Mouse (Mus musculus) intestine, embryonic 14.5 days (tissue): ENCODE results near the gene Smdt1. TPM values are rescaled to one million over a fixed set of nuclear protein-coding genes. Genes with fewer than 3 reads are reported as not detected.
A peak's percentile ranks its signal among the peaks of the same experiment; 100 is the strongest.

Experiments used
- ATAC-seq: fragments of 200-750 bp; cut with Nextera tagmentation; replicated peaks from 2 replicates; pipeline ENCODE4 v1.8.0; 2017; ENCODE audit warnings: low read depth, moderate number of reproducible peaks, moderate TSS enrichment, moderate library complexity; ENCODE audit not compliant: low FRiP score, low TSS enrichment
- DNase-seq: peaks from one replicate; pipeline ENCODE4 v3.0.0-alpha.2; 2018; ENCODE audit warnings: low spot score
- H3K27ac ChIP-seq: fragments of 300-500 bp; sonication (generic); 2 replicates; pipeline ENCODE4 v1.5.1; 2014; ENCODE audit warnings: low read depth, mild to moderate bottlenecking, control low read depth
- H3K27me3 ChIP-seq: fragments of 300-500 bp; sonication (generic); replicated peaks from 2 replicates; pipeline ENCODE4 v1.6.1; 2014; ENCODE audit warnings: low read length, control low read depth; ENCODE audit not compliant: control insufficient read depth, insufficient read depth
- H3K36me3 ChIP-seq: fragments of 300-500 bp; sonication (generic); 2 replicates; pipeline ENCODE4 v1.6.1; 2014; ENCODE audit warnings: low read length, control low read depth; ENCODE audit not compliant: control insufficient read depth, insufficient read depth
- H3K4me1 ChIP-seq: fragments of 300-500 bp; sonication (generic); replicated peaks from 2 replicates; pipeline ENCODE4 v1.6.1; 2014; ENCODE audit warnings: low read length, control low read depth, mixed read lengths; ENCODE audit not compliant: control insufficient read depth, insufficient read depth
- H3K4me2 ChIP-seq: fragments of 300-500 bp; sonication (generic); 2 replicates; pipeline ENCODE4 v1.6.1; 2014; ENCODE audit warnings: low read length
- H3K4me3 ChIP-seq: fragments of 300-500 bp; sonication (generic); 2 replicates; pipeline ENCODE4 v1.5.1; 2014; ENCODE audit warnings: low read depth, low read length, control low read depth, mixed read lengths
- H3K9ac ChIP-seq: fragments of 300-500 bp; sonication (generic); 2 replicates; pipeline ENCODE4 v1.6.1; 2014; ENCODE audit warnings: mild to moderate bottlenecking, low read length
- H3K9me3 ChIP-seq: fragments of 300-500 bp; sonication (generic); 2 replicates; pipeline ENCODE4 v1.6.1; 2016; ENCODE audit warnings: low read length, control low read depth; ENCODE audit not compliant: control insufficient read depth
- WGBS: fragments of 180-500 bp; shearing (Covaris S2); extraction: QIAGEN DNeasy Blood & Tissue Kit; methylation state at CpG from one replicate; pipeline ENCODE4 v1.1.7; 2014; 5-methylcytosine and 5-hydroxymethylcytosine counted together
- polyA plus RNA-seq: library from polyadenylated mRNA; unstranded; fragments of >200 nt; fragmentation: Nextera tagmentation; extraction: Ambion mirVana; gene quantifications from 2 replicates; pipeline ENCODE4 v1.2.1, GENCODE M21; 2014

Gene Smdt1
- polyA plus RNA-seq, 1 experiment from 2014 or later = 272 TPM

- no peak for DNase-seq
- 49% methylated on average over 14 of the region's 14 CpGs for WGBS
These were observed 8.0 kb downstream of the Smdt1 start for GRCm38 (mm10) chr15:82346580-82347302.

DNA sequence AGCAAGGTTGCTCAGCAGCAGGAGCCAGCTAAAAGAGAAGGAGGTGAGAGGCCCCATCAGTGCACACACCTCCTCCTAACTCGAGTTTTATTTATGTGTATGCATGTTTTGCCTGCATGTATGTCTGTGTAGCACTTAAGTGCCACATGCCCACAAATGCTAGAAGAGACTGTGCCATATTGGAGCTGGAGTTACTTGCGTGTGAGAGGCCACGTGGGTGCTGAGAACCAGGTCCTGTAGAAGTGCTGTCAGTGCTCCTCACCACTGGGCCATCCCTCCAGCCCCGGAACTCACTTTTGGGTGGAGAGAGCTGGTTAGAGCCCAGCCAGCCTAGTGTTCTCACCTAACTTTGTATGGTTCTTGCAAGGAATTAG lies 8.5 kb downstream of the Smdt1 start:
- Histone ChIP-seq H3K36me3 (peaks cover 40% of the 10 kb centered on the region), H3K9me3 (no peaks in the 10 kb centered on the region), H3K4me1 (peaks cover 18% of the 10 kb centered on the region), H3K9ac (no peak overlapping the region), H3K4me2 (peak overlapping the region; percentile 55), H3K27me3 (no peaks in the 10 kb centered on the region), H3K4me3 (peak overlapping the region; percentile 61), H3K27ac (peak overlapping the region; percentile 67; the same call in 1 of the 2 replicates)
- 77% methylated on average over 4 of the region's 4 CpGs for WGBS
- ATAC-seq (no peak), DNase-seq (no peak)

More at GRCm38 (mm10) chr15:82346580-82347302, 8.0 kb downstream of the Smdt1 start:
- Histone ChIP-seq H3K4me1 (peaks cover 21% of the 10 kb centered on the region), H3K27me3 (no peaks in the 10 kb centered on the region), H3K4me2 (peak overlapping the region; percentile 55), H3K36me3 (peaks cover 40% of the 10 kb centered on the region), H3K9ac (peak overlapping the region; percentile 66), H3K4me3 (peak overlapping the region; percentile 61), H3K27ac (peak overlapping the region; percentile 67), H3K9me3 (no peaks in the 10 kb centered on the region)
- peak; percentile 10; the same call in 1 of the 2 replicates for ATAC-seq

DNA sequence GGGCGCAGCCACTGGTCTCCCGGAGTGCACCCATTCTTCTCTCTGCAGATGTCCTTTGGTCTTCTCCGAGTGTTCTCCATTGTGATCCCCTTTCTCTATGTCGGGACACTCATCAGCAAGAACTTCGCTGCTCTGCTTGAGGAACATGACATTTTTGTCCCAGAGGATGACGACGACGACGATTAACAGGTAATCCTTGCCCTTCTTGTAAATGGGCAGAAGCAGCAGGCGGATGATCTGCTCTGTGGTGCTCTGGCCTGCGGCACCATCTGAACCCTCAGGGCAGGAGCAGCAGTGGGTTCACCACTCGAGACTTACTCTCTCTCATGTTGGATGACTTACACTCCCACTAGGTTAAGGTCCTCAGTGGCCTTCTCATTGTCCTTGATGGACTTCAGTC lies 9.1 kb downstream of the Smdt1 start:
- Histone ChIP-seq H3K4me1 (peaks cover 17% of the 10 kb centered on the region), H3K4me2 (peak overlapping the region; percentile 16; the same call in 1 of the 2 replicates), H3K9me3 (no peaks in the 10 kb centered on the region), H3K27me3 (no peaks in the 10 kb centered on the region), H3K36me3 (peaks cover 40% of the 10 kb centered on the region), H3K4me3 (no peak overlapping the region), H3K9ac (no peak overlapping the region), H3K27ac (0 out of 2 replicates have a peak overlapping the region, but pooled peaks have one; percentile 9)
- 93% methylated on average over 12 of the region's 12 CpGs for WGBS
- no peak for DNase-seq
- ATAC-seq = no peak

- H3K36me3 ChIP-seq = peaks cover 40% of the 10 kb centered on the region
These were observed 9.7 kb downstream of the Smdt1 start for GRCm38 (mm10) chr15:82348258-82348998.

GRCm38 (mm10) chr15:82348999-82349341 lies 10.2 kb downstream of the Smdt1 start:
- Histone ChIP-seq H3K4me1 (peaks cover 22% of the 10 kb centered on the region), H3K9ac (no peak overlapping the region), H3K9me3 (no peaks in the 10 kb centered on the region), H3K27me3 (no peaks in the 10 kb centered on the region), H3K4me3 (no peak overlapping the region), H3K27ac (no peak overlapping the region), H3K36me3 (peaks cover 40% of the 10 kb centered on the region), H3K4me2 (no peak overlapping the region)
- ATAC-seq = no peak
- 80% methylated on average over 2 of the region's 2 CpGs for WGBS
- no peak for DNase-seq

More at GRCm38 (mm10) chr15:82348258-82348998, 9.7 kb downstream of the Smdt1 start:
- ATAC-seq = no peak
- no peak overlapping the region for H3K4me2 ChIP-seq
- DNase-seq = no peak
- WGBS = 80% methylated on average over 8 of the region's 8 CpGs
- H3K4me3 ChIP-seq = no peak overlapping the region
- H3K4me1 ChIP-seq = peaks cover 22% of the 10 kb centered on the region
- H3K9ac ChIP-seq = no peak overlapping the region
- no peaks in the 10 kb centered on the region for H3K9me3 ChIP-seq
- H3K27ac ChIP-seq = no peak overlapping the region
- H3K27me3 ChIP-seq = no peaks in the 10 kb centered on the region

DNA sequence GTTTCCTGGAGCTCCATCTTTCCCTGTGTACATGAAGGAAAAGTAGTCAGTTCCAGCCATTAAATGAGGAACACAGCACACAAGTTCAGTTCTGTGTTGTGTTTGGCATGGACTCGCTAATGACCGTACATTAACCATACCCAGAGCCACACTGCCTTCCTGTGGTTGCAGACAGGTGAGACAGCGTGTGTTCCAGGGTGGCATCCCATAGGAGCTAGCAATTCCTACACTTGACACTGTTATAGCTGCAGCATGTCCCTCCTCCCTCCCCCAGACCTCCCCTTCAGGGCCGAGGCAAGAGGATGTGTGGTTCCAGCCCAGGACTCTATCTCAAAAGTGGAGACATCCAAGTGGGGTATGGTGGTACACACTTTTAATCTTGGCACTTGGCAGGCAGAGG lies 11.6 kb downstream of the Smdt1 start:
- H3K9ac ChIP-seq = no peak overlapping the region
- no peak overlapping the region for H3K27ac ChIP-seq
- DNase-seq (no peak), ATAC-seq (no peak)
- no peaks in the 10 kb centered on the region for H3K9me3 ChIP-seq
- no peak overlapping the region for H3K4me3 ChIP-seq
- H3K36me3 ChIP-seq = peaks cover 37% of the 10 kb centered on the region
- no peaks in the 10 kb centered on the region for H3K27me3 ChIP-seq
- WGBS = 82% methylated on average over 4 of the region's 4 CpGs
- H3K4me2 ChIP-seq = no peak overlapping the region
- peaks cover 27% of the 10 kb centered on the region for H3K4me1 ChIP-seq

DNA sequence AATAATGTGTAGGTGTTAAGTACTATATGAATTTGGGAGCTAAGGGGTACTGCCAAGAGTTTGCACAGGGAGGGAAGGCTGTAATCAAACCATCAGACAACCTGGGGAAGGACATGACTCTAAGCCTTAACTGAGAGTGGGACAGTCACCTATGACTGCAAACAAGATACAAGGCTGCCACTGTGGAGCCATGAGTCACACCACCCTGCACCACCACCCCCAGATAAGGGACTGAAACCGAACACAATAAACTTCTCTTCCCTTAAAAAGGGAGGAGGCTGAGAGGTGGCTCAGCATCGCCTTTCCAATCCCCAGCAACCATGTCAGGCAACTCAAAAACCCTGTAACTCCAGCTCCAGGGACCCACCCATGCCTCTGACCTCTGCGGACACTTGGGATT lies 12.7 kb downstream of the Smdt1 start:
- 80% methylated on average over 3 of the region's 3 CpGs for WGBS
- Histone ChIP-seq H3K27me3 (no peaks in the 10 kb centered on the region), H3K4me1 (peaks cover 27% of the 10 kb centered on the region), H3K36me3 (peaks cover 37% of the 10 kb centered on the region), H3K9ac (no peak overlapping the region), H3K4me3 (no peak overlapping the region), H3K4me2 (no peak overlapping the region), H3K27ac (0 out of 2 replicates have a peak overlapping the region, but pooled peaks have one; percentile 45), H3K9me3 (no peaks in the 10 kb centered on the region)
- DNase-seq (no peak), ATAC-seq (no peak)

- no peak for ATAC-seq
- Histone ChIP-seq H3K4me1 (peaks cover 13% of the 10 kb centered on the region), H3K4me2 (peak overlapping the region; percentile 95), H3K9ac (peak overlapping the region; percentile 96), H3K4me3 (peak overlapping the region; percentile 96), H3K27me3 (no peaks in the 10 kb centered on the region), H3K27ac (peak overlapping the region; percentile 77), H3K36me3 (peaks cover 30% of the 10 kb centered on the region), H3K9me3 (no peaks in the 10 kb centered on the region)
- DNase-seq = no peak
- 24% methylated on average over 14 of the region's 14 CpGs for WGBS
These were observed 14.5 kb downstream of the Smdt1 start for GRCm38 (mm10) chr15:82353078-82353744.
